Mouse (Mus musculus): ENCODE data around the gene Vegfb. TPM values are rescaled to one million over a fixed set of nuclear protein-coding genes. Genes with fewer than 3 reads are reported as not detected.

The Vegfb gene
- 2.8 and 6.0 TPM in 2 replicates for total RNA-seq (2017)

GRCm38 (mm10) chr19:6987061-6987903 is at the start of gene Vegfb:
Gene Vegfb, minus strand, starts transcription at chr19:6987651.
- no peak for ATAC-seq (ENCODE audit: extremely low read depth, insufficient number of reproducible peaks, low FRiP score, poor library complexity, severe bottlenecking)

DNA sequence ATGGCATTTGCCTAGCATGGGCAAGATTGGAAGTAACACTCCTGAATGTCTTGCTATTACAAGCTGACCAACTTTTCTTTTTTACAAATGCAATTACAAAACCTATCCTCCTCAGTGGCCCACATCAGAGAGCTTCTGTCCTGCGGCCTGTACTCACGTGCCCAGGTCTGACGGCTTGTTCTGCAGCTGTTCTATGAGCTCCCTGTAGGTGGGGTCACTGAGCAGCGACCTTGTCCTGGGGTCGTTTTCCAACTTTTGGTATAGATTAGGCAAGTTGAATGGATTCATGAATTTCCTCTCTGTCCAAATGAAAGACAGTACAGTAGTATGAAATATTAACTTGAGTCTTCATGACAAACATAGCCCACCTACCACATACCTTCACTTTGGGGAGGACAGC is 46.6 kb upstream of the Vegfb start:
- ATAC-seq (ENCODE audit: extremely low read depth, insufficient number of reproducible peaks, low FRiP score, poor library complexity, severe bottlenecking): no peak

DNA sequence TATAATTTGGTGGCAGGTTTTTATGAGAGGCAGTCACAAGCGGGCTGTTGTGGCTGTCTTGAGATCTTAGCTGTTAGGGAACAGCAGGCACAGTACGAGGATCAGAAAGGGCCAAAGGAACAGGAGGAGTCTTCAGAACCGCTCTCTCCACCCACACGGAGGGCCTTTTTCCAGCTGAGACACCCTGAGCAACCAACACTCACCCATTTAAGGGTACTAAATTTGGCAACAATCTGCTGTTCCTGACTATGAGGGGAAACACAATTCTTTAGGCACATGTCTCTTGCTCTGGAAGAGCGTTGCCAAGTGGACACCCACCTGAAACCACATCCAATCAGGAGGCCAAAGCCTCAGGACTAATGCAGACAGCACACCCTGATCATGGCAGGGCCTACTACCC is 42.1 kb upstream of the Vegfb start:
- ATAC-seq (ENCODE audit: extremely low read depth, insufficient number of reproducible peaks, low FRiP score, poor library complexity, severe bottlenecking): no peak

DNA sequence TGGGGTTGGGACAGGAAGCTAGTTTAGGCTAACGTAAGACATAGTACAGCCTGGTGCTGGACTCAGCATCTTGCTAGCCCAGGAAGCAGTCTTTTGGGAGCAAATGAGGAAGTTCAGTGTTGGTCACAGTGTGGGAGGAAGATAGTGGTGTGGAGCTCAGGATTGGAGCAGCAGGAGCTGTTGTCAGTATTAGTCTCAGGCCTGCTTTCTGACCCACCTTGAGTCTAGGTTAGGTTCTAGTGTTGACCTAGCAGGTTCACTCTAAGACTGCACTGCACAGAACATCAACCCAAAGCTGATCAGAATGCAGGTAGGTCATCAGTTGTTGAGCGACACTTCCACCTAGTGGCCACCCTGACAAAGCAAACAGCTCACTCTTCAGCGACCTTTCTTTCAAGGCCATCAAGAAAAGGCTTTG is 32.8 kb upstream of the Vegfb start:
- peak; percentile 60 for ATAC-seq (ENCODE audit: extremely low read depth, insufficient number of reproducible peaks, low FRiP score, poor library complexity, severe bottlenecking)

- ATAC-seq (ENCODE audit: extremely low read depth, insufficient number of reproducible peaks, low FRiP score, poor library complexity, severe bottlenecking): peak; percentile 65
Observed at GRCm38 (mm10) chr19:7019191-7019590, 31.7 kb upstream of the Vegfb start, which contains the start of gene Fermt3. Gene Fermt3, minus strand, starts transcription at chr19:7019469.

- no peak; the same call in 1 of the 2 replicates for ATAC-seq (ENCODE audit: extremely low read depth, insufficient number of reproducible peaks, low FRiP score, poor library complexity, severe bottlenecking)
Observed at GRCm38 (mm10) chr19:7018546-7018945, 31.1 kb upstream of the Vegfb start.

GRCm38 (mm10) chr19:7017541-7018457 is 30.3 kb upstream of the Vegfb start:
- peak; percentile 51 for ATAC-seq (ENCODE audit: extremely low read depth, insufficient number of reproducible peaks, low FRiP score, poor library complexity, severe bottlenecking)

DNA sequence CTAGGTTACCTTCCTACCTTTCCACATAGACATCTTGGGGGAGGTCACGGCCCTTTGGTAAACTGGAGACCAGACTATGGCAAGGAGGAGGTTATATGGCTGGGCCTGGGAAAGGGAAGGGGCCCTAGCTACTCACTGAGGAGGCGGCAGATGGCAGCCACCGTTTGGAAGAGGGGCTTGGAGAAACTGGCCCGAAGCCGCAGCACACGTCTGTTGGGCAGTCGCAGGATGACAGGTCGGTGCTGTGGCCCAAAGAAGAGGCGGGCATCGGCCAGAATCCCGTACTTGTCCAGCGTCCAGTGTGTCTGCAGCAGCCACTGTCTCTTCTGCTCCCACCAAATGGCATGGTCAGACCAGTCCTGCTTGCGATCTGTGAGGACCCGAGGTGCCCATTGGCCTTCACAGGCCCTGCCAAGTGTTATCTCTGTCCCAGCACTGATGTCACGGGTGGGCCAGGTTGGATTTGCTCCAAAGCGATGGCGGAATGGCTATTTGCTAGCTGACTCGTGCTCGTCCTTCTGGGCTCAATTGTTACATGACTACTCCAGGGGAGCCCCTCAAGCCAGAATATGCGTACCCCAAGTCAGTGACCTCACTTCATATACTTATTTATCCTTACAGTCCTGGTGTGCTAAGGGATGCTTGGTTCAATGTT is 27.2 kb upstream of the Vegfb start:
- ATAC-seq (ENCODE audit: extremely low read depth, insufficient number of reproducible peaks, low FRiP score, poor library complexity, severe bottlenecking): no peak

- no peak for ATAC-seq (ENCODE audit: extremely low read depth, insufficient number of reproducible peaks, low FRiP score, poor library complexity, severe bottlenecking)
Observed at GRCm38 (mm10) chr19:7013984-7014383, 26.5 kb upstream of the Vegfb start.

- no peak for ATAC-seq (ENCODE audit: extremely low read depth, insufficient number of reproducible peaks, low FRiP score, poor library complexity, severe bottlenecking)
Observed at GRCm38 (mm10) chr19:7012426-7012825, 25.0 kb upstream of the Vegfb start.

- no peak for ATAC-seq (ENCODE audit: extremely low read depth, insufficient number of reproducible peaks, low FRiP score, poor library complexity, severe bottlenecking)
Observed at GRCm38 (mm10) chr19:7006892-7007593, 19.6 kb upstream of the Vegfb start.

- no peak for ATAC-seq (ENCODE audit: extremely low read depth, insufficient number of reproducible peaks, low FRiP score, poor library complexity, severe bottlenecking)
Observed at GRCm38 (mm10) chr19:6999360-7000063, 12.1 kb upstream of the Vegfb start.

GRCm38 (mm10) chr19:6997721-6998290 is 10.4 kb upstream of the Vegfb start:
- ATAC-seq (ENCODE audit: extremely low read depth, insufficient number of reproducible peaks, low FRiP score, poor library complexity, severe bottlenecking): no peak

DNA sequence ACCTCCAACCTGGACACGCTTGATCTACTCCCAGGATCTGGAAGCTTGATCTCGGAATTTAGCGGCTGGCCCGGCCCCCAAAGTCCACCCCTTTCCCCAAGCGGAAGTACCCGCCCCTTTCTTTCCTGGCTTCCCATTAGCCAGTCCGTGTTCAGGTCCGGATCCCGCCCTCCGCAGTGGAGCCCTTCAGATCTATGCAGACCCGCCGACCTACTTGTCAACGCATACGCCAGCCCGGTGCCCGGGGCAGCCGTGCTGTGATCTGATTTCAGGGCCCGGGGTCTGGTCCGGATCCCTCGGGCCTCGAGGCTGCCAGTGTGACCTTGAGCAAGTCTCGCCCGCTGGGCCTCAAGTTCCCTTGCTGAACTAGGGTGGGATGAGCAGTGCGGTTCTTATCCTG is 8.6 kb upstream of the Vegfb start, which contains the start of the genes Nudt22 and Trpt1:
Gene Nudt22 (minus strand): TSS at position 112 of the 400 bp plus-strand sequence.
Gene Trpt1 (plus strand): TSS at position 126 of the 400 bp plus-strand sequence.
- ATAC-seq (ENCODE audit: extremely low read depth, insufficient number of reproducible peaks, low FRiP score, poor library complexity, severe bottlenecking): peak; percentile 31; the same call in 1 of the 2 replicates

DNA sequence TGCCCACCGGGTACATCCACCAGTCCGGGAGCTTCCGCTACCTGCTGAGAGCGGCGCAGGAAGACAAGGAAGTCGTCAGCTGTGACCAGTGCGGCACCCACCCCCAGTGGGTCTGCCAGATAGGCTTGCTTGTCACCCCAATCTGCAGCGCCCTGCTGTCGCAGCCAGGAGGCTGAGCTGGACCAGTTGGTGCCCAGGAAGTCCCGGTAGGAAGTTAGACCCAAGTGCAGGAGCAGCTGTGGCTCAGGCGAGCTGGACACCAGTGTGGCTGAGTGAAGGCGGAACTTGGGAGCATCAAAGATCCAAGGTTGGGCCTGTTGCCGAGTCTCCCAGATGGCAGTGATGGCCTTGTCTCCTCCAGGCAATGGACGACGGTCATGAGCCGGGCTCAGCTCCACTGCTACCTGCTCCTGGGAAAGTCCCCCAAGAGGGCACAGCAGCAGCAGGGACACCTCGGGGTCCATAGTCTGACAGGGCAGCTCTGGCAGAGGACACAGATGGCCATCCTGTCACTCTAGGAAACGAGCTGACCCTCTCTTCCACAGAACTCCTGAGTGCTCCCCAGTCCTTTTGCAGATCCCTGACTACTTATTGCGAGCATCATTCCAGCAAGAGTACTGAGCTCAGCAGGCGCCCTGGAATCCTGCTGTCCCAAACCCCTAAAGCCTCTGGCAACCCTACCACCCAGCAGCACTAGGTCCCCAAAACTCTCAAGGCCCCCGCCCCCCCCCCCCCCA is 8.0 kb upstream of the Vegfb start:
- no peak for ATAC-seq (ENCODE audit: extremely low read depth, insufficient number of reproducible peaks, low FRiP score, poor library complexity, severe bottlenecking)

DNA sequence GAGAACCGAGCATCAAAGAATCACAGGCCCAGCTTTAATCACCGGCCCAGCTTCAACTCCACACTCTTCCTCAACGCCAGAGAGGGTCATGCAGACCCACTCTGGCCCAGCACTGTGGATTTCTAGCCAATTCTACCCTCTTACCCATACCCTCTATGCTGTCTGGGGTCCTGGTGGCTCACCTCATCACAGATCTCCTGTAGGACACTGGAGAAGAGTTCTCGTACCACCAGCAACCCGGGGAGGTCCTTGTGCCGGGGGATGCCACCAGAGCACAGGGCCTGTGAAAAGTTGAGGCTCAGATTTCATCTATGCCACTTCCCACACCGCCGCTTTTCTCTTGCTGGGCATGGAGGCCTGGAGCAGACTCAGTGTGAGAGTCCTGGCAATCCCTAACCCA is 7.0 kb upstream of the Vegfb start:
- ATAC-seq (ENCODE audit: extremely low read depth, insufficient number of reproducible peaks, low FRiP score, poor library complexity, severe bottlenecking): no peak

DNA sequence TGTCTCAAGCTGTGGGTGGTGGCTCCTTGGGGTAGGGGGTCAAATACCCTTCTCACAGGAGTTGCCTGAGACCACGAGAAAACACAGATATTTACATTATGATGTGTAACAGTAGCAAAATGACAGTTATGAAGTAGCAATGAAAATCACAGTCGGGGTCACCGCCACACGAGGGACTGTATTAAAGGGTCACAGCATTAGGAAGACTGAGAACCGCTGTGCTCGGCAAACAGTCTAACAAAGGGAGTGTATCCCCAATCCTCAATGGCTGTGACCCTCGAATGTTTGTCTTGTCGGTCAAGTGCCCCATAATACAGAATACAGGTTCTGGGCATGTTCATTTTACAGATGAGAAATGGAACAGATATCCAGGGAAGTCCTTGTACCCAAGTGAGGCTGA is 6.6 kb upstream of the Vegfb start:
- no peak for ATAC-seq (ENCODE audit: extremely low read depth, insufficient number of reproducible peaks, low FRiP score, poor library complexity, severe bottlenecking)
